Mouse (Mus musculus): ENCODE measurements around the gene Dars2.
"Not testable (repeated sequence)": the region's sequence is repeated elsewhere in the genome, so short reads cannot be mapped to it uniquely, and the experiment has no call there.

Dars2 gene

GRCm38 (mm10) chr1:161035281-161035785, 35.1 kb downstream of the Dars2 start:
- DNase-seq (ENCODE audit: low spot score) = peak; percentile 64

- DNase-seq (ENCODE audit: low spot score) = peak; percentile 97
Measured at GRCm38 (mm10) chr1:161034435-161035280, 35.8 kb downstream of the Dars2 start, which contains the start of gene Zbtb37. Gene Zbtb37, minus strand, starts transcription at chr1:161034849.

DNA sequence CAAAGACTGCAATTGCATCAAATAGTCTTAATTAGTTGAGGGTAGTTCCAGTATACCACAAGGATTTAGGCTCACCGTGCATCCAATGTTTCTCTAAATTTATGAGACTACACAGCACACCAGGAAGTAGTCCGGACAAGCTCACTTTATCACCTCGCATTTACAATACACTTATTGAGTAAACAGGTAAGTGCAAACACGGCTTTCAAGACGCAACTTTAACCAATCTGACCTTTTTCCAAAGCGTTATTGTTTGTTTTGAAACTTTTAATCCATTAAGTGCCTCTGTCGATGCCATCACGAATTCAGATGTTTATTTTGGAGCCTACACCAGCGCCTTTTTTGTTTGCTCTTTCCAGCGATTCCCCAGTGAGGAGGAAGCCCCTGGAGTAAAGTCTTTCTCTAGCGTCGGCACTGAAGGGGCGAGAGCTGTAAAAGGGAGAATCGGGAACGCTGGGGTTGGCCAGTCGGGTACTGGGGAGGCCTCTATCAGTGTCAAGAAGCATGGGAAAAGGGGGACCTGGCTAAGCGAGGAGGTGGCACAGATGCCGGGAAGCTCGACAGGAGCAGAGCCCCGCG, 36.5 kb downstream of the Dars2 start:
- DNase-seq (ENCODE audit: low spot score) = no peak

DNA sequence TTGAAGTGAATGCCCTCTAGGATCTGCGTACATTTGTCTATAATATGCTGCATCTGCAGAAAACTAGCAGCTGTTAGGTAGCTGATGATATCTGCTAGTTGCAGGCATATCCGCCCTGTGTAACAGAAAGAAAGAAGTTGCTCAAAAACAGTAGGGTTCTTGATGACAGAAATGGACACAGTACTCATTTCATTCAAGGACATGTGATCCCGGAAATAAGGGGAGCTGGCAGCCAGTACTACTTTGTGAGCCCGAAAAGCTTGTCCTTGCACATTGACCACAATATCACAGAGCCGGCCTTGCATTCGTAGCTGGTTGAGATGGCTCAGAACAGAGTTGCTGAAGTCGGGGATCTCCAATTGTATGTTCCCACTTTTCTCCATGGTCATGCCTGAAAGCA, 38.1 kb downstream of the Dars2 start:
- DNase-seq (ENCODE audit: low spot score) = no peak

DNA sequence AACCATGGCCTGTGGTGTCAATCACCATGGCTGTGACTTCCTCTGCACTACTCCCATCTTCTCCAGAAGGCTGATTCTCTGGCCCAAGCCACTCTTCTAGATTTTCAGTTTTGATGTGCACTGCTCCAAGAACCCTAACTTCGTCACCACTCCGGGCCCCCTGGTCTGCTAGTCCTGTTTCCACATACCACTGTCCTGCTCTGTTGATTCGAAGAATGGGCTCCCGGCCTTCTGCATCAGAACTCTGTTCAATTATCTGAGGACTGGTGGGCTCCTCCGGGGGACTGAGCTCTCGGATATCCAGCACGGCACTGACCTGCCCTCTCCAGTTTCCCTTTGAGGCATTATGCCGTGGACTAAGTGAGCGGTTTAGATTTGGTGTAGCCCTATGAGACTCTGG, 38.6 kb downstream of the Dars2 start:
- no peak for DNase-seq (ENCODE audit: low spot score)

- no peak for DNase-seq (ENCODE audit: low spot score)
Measured at GRCm38 (mm10) chr1:161030058-161030457, 40.4 kb downstream of the Dars2 start.

DNA sequence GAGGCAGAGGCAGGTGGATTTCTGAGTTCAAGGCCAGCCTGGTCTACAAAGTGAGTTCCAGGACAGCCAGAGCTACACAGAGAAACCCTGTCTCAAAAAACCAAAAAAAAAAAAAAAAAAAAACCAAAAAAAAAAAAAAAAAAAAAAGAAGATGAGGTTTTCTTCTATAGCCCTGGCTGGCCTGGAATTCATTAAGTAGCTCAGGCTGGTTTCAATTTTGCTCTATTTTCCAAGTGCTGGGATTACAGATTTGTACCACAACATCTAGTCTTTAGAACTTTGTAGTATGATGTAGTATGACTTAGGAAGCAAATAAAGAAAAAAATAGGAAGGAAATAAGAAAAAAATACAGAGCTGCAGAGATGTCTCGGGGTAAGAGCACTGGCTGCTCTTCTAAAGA, 42.0 kb downstream of the Dars2 start:
- not testable (repeated sequence) for DNase-seq (ENCODE audit: low spot score)

- DNase-seq (ENCODE audit: low spot score) = no peak
Measured at GRCm38 (mm10) chr1:161027196-161027595, 43.3 kb downstream of the Dars2 start.

GRCm38 (mm10) chr1:161025410-161026210, 44.8 kb downstream of the Dars2 start:
- DNase-seq (ENCODE audit: low spot score) = no peak

- no peak for DNase-seq (ENCODE audit: low spot score)
Measured at GRCm38 (mm10) chr1:161020051-161020450, 50.4 kb downstream of the Dars2 start.

DNA sequence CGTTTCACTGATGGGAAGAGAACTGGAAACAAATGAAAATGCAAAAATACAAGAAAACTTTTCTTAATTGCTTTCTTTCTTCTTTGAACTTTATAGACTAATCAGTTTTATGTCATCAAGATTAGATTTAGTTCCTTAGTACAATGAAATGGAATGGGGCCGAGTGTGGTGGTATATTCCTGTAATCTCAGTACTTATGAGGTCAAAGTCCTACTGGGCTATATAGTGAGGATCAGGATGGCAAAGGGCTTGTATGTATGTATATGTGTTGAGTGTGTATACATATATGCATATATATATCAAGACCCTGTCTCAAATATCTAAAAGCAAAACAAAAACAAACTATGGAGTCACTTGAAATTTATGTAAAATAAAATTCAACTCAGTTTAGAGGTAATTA, 54.1 kb downstream of the Dars2 start:
- no peak for DNase-seq (ENCODE audit: low spot score)

DNA sequence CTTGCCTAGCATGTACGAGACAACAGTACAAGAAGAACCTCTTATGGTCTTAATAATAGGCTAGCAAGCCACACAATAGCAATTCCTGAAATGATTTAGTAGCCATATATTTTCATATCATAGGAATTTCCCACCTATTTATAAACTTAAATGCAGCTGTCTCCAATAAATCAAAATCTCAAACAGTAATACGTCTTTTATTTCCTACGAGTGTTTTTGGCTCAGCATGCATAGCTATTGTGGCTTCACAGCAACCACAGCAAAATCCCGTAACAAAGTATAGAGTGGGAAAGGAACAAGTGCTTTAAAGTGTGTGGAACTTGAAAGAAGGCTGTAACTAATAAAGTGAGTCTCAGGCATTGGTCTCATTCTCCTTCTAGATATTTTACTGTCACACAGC, 60.0 kb downstream of the Dars2 start:
- no peak for DNase-seq (ENCODE audit: low spot score)

DNA sequence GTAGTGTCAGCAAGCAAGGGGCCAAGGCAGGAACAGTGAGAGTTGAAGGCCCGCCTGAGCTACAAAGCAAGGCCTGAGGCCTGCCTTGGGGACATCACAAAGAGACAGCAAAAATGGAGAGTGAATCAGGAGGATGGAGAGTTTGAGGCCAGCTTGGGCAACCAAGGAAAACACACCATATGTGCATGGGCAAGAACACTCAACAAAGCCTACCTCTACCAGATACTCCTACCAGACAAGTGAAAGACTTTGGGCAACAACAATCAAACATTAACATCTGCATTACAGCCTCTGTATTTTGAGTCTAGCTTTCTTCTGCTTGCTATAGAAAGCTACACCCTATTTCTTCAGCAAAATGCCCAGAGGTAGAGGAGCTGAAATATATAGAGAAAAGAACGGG, 62.4 kb downstream of the Dars2 start:
- no peak for DNase-seq (ENCODE audit: low spot score)

DNA sequence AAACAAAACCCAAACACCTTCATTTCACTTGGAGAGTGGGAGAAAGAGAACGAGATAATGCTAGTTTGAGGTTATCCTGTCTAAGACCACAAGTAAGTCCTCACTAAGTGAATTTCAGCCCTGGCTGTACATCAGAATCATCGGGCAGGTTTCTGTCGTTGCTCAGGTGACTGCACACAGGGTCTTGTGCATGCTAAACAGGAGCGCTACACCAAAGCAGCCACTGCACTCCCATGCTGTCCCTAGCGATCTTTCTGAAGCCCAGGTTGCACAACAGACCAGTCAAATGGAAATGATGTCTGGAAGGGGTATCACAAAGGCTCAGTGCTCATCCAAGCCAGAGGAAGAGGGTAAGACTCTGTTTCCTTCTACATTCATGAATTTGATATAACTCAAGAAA, 64.0 kb downstream of the Dars2 start:
- DNase-seq (ENCODE audit: low spot score) = no peak

DNA sequence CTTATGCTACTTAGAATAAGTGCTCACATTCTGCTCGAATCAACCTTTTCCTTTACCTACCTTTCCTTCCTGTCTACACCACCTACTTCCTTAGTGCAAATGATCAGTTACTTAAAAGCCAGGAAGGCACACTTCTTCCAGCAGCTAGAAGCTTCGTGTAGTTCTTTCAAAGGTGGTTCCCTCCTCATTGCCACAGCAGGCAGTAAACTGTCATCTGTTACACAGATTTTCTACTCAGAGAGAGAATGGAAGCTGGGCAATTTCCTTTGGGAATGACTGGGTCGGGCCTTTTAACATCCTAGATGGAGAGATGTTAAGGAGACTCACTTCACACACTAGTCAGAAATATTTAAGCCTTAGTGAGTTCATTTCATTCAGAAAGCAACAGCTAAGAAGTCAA, 64.9 kb downstream of the Dars2 start:
- no peak for DNase-seq (ENCODE audit: low spot score)

GRCm38 (mm10) chr1:161004942-161005341, 65.5 kb downstream of the Dars2 start:
- DNase-seq (ENCODE audit: low spot score) = no peak

- no peak for DNase-seq (ENCODE audit: low spot score)
Measured at GRCm38 (mm10) chr1:160993851-160994250, 76.6 kb downstream of the Dars2 start.

Measured in MN1 (cell line).